Mouse (Mus musculus) retina, postnatal 1 day (tissue): ENCODE results near the gene Stub1.

Experiments
- DNase-seq: peaks from one replicate; pipeline ENCODE4 v3.0.0-alpha.2; 2012

The Stub1 gene

GRCm38 (mm10) chr17:25783861-25784574, 49.2 kb downstream of the Stub1 start:
- DNase-seq: no peak

- no peak for DNase-seq
Observed at GRCm38 (mm10) chr17:25783086-25783485, 50.1 kb downstream of the Stub1 start.

DNA sequence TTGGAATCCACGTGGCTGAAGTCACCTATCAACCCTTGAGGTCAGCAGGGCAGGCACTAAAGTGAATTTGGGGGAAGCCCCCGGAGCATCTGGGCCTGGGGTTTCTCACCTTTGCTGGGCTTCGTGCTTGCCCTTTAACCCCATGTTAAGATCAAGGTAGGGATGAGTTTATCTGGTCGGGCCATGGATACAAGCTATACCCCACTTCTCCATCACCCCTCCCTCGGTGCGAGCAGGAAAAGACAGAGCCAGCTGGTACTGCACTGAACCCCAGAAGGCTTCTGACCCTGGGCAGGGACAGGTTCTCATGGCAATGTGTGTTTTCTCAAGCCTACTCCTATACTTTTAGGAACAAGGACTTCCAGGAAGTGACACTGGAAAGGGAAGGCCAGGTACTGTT, 51.9 kb downstream of the Stub1 start:
- DNase-seq: no peak
